Mouse (Mus musculus) neural tube, embryonic 14.5 days (tissue): Measurements from ENCODE around the gene Osbpl7. TPM values are rescaled to one million over a fixed set of nuclear protein-coding genes. Genes with fewer than 3 reads are reported as not detected.

Experiments
- ATAC-seq: fragments of 200-750 bp; cut with Nextera tagmentation; 2 replicates; pipeline ENCODE4 v1.8.0; 2017; ENCODE audit warnings: low read depth, mild to moderate bottlenecking, moderate TSS enrichment, moderate library complexity
- H3K27ac ChIP-seq: fragments of 300-500 bp; sonication (generic); 2 replicates; pipeline ENCODE4 v1.5.1; 2014; ENCODE audit warnings: low read depth, mild to moderate bottlenecking, control low read depth, low read length, moderate library complexity, mixed read lengths
- H3K27me3 ChIP-seq: fragments of 300-500 bp; sonication (generic); 2 replicates; pipeline ENCODE4 v1.6.1; 2014; ENCODE audit warnings: low read length; ENCODE audit not compliant: control insufficient read depth, insufficient read depth
- H3K36me3 ChIP-seq: fragments of 300-500 bp; sonication (generic); 2 replicates; pipeline ENCODE4 v1.6.1; 2014; ENCODE audit warnings: low read length, mixed read lengths; ENCODE audit not compliant: control insufficient read depth, insufficient read depth
- H3K4me1 ChIP-seq: fragments of 300-500 bp; sonication (generic); 2 replicates; pipeline ENCODE4 v1.6.1; 2014; ENCODE audit warnings: low read length; ENCODE audit not compliant: control insufficient read depth, insufficient read depth
- H3K4me2 ChIP-seq: fragments of 300-500 bp; sonication (generic); 2 replicates; pipeline ENCODE4 v1.6.1; 2014; ENCODE audit warnings: mild to moderate bottlenecking, low read depth, low read length, control low read depth
- H3K4me3 ChIP-seq: fragments of 300-500 bp; sonication (generic); 2 replicates; pipeline ENCODE4 v1.5.1; 2014; ENCODE audit warnings: low read depth, low read length, control low read depth, mixed read lengths
- H3K9ac ChIP-seq: fragments of 300-500 bp; sonication (generic); replicated peaks from 2 replicates; pipeline ENCODE4 v1.6.1; 2014; ENCODE audit warnings: low read depth, mild to moderate bottlenecking, control low read depth, low read length, mixed read lengths
- H3K9me3 ChIP-seq: fragments of 300-500 bp; sonication (generic); 2 replicates; pipeline ENCODE4 v1.6.1; 2016; ENCODE audit warnings: low read length; ENCODE audit not compliant: control insufficient read depth
- WGBS: fragments of 180-500 bp; shearing (Covaris S2); extraction: QIAGEN DNeasy Blood & Tissue Kit; methylation state at CpG from one replicate; pipeline ENCODE4 v1.1.7; 2014; 5-methylcytosine and 5-hydroxymethylcytosine counted together
- polyA plus RNA-seq: library from polyadenylated mRNA; unstranded; fragments of >200 nt; fragmentation: Nextera tagmentation; extraction: Ambion mirVana; gene quantifications from 2 replicates; pipeline ENCODE4 v1.2.1, GENCODE M21; 2014

Gene Osbpl7
- polyA plus RNA-seq, 1 experiment from 2014 or later = 9.1 TPM

- Histone ChIP-seq H3K9ac (no peak overlapping the region), H3K4me2 (peak overlapping the region; percentile 55; the same call in 1 of the 2 replicates), H3K36me3 (peaks cover 17% of the 10 kb centered on the region), H3K4me3 (no peak overlapping the region), H3K27ac (no peak overlapping the region), H3K9me3 (no peaks in the 10 kb centered on the region), H3K27me3 (no peaks in the 10 kb centered on the region), H3K4me1 (peaks cover 19% of the 10 kb centered on the region)
- no peak for ATAC-seq
- 80% methylated on average over 6 of the region's 6 CpGs for WGBS
Observed at GRCm38 (mm10) chr11:97049492-97050085, 839 bp upstream of the Osbpl7 start.

- WGBS = 21% methylated on average over 13 of the region's 13 CpGs
- Histone ChIP-seq H3K27ac (0 out of 2 replicates have a peak overlapping the region, but pooled peaks have one; percentile 46), H3K9me3 (no peaks in the 10 kb centered on the region), H3K9ac (peak overlapping the region; percentile 61), H3K36me3 (peaks cover 26% of the 10 kb centered on the region), H3K4me2 (peak overlapping the region; percentile 55), H3K4me3 (peak overlapping the region; percentile 47), H3K4me1 (peaks cover 19% of the 10 kb centered on the region), H3K27me3 (no peaks in the 10 kb centered on the region)
- peak; percentile 22; the same call in 1 of the 2 replicates for ATAC-seq
Observed at GRCm38 (mm10) chr11:97050944-97051586, 637 bp downstream of the Osbpl7 start.

GRCm38 (mm10) chr11:97052219-97052646, 1.8 kb downstream of the Osbpl7 start:
- WGBS = 29% methylated on average over 11 of the region's 11 CpGs
- peaks cover 31% of the 10 kb centered on the region for H3K36me3 ChIP-seq

GRCm38 (mm10) chr11:97063274-97063920, 13.0 kb downstream of the Osbpl7 start:
- H3K4me3 ChIP-seq = no peak overlapping the region
- ATAC-seq = no peak
- no peak overlapping the region for H3K4me2 ChIP-seq
- H3K27ac ChIP-seq = no peak overlapping the region
- H3K9ac ChIP-seq = no peak overlapping the region
- no peaks in the 10 kb centered on the region for H3K4me1 ChIP-seq
- H3K27me3 ChIP-seq = no peaks in the 10 kb centered on the region
- peaks cover 22% of the 10 kb centered on the region for H3K36me3 ChIP-seq
- H3K9me3 ChIP-seq = no peaks in the 10 kb centered on the region
- WGBS = 61% methylated on average over 9 of the region's 9 CpGs

More at GRCm38 (mm10) chr11:97052219-97052646, 1.8 kb downstream of the Osbpl7 start:
- Histone ChIP-seq H3K27ac (no peak overlapping the region), H3K9me3 (no peaks in the 10 kb centered on the region), H3K4me2 (no peak overlapping the region), H3K4me3 (no peak overlapping the region), H3K27me3 (no peaks in the 10 kb centered on the region), H3K4me1 (peaks cover 19% of the 10 kb centered on the region), H3K9ac (no peak overlapping the region)
- ATAC-seq = no peak

- 87% methylated on average over 3 of the region's 3 CpGs for WGBS
- H3K4me2 ChIP-seq = no peak overlapping the region
- no peak overlapping the region for H3K9ac ChIP-seq
- H3K9me3 ChIP-seq = no peaks in the 10 kb centered on the region
- no peaks in the 10 kb centered on the region for H3K27me3 ChIP-seq
- no peak overlapping the region for H3K4me3 ChIP-seq
- H3K27ac ChIP-seq = no peak overlapping the region
- no peak for ATAC-seq
- H3K4me1 ChIP-seq = no peaks in the 10 kb centered on the region
- H3K36me3 ChIP-seq = peaks cover 19% of the 10 kb centered on the region
Observed at GRCm38 (mm10) chr11:97063921-97064295, 13.5 kb downstream of the Osbpl7 start.

- H3K36me3 ChIP-seq = peaks cover 7% of the 10 kb centered on the region; the same call in 1 of the 2 replicates
- H3K4me2 ChIP-seq = no peak overlapping the region
- H3K9ac ChIP-seq = no peak overlapping the region
- no peaks in the 10 kb centered on the region for H3K27me3 ChIP-seq
- H3K4me3 ChIP-seq = no peak overlapping the region
- H3K4me1 ChIP-seq = no peaks in the 10 kb centered on the region
- no peaks in the 10 kb centered on the region for H3K9me3 ChIP-seq
- ATAC-seq = no peak
- 91% methylated on average over 12 of the region's 12 CpGs for WGBS
- no peak overlapping the region for H3K27ac ChIP-seq
Observed at GRCm38 (mm10) chr11:97065538-97066295, 15.3 kb downstream of the Osbpl7 start.

GRCm38 (mm10) chr11:97066656-97067360, 16.4 kb downstream of the Osbpl7 start:
- no peak overlapping the region for H3K4me3 ChIP-seq
- no peak overlapping the region for H3K27ac ChIP-seq
- 46% methylated on average over 22 of the region's 22 CpGs for WGBS
- no peaks in the 10 kb centered on the region for H3K9me3 ChIP-seq
- no peaks in the 10 kb centered on the region for H3K27me3 ChIP-seq
- no peaks in the 10 kb centered on the region for H3K36me3 ChIP-seq
- no peak overlapping the region for H3K9ac ChIP-seq
- no peak overlapping the region for H3K4me2 ChIP-seq
- no peak for ATAC-seq
- no peaks in the 10 kb centered on the region for H3K4me1 ChIP-seq

- 32% methylated on average over 1 of the region's 1 CpGs for WGBS
- Histone ChIP-seq H3K27me3 (no peaks in the 10 kb centered on the region), H3K9ac (no peak overlapping the region), H3K4me3 (no peak overlapping the region), H3K36me3 (no peaks in the 10 kb centered on the region), H3K27ac (no peak overlapping the region), H3K9me3 (no peaks in the 10 kb centered on the region), H3K4me2 (no peak overlapping the region), H3K4me1 (no peaks in the 10 kb centered on the region)
- no peak for ATAC-seq
Observed at GRCm38 (mm10) chr11:97069333-97069732, 18.9 kb downstream of the Osbpl7 start.
